Mouse (Mus musculus) liver, postnatal 0 days (tissue): ENCODE data around the gene H2-M10.5.

Experiments used
- CTCF ChIP-seq: sonication (generic); IDR thresholded peaks from 2 replicates; pipeline ENCODE4 v1.5.1; 2016; ENCODE audit warnings: antibody characterized with exemption, low read depth
- EP300 ChIP-seq: IDR thresholded peaks from 2 replicates; pipeline ENCODE4 v1.6.1; 2016; ENCODE audit warnings: antibody characterized with exemption, low read depth, mild to moderate bottlenecking

GRCm38 (mm10) chr17:36824005-36824404 is 51.3 kb downstream of the H2-M10.5 start:
- TF ChIP-seq CTCF = peak; percentile 85
- TF ChIP-seq EP300 = no peak
